Mouse (Mus musculus) lung, adult 2 months (tissue): Measurements from ENCODE around the gene Rnf145.

Experiments used
- CTCF ChIP-seq: fragments of 200-500 bp; IDR thresholded peaks from 2 replicates; pipeline ENCODE4 v1.5.1; 2011; ENCODE audit warnings: mild to moderate bottlenecking, low read length, control low read depth; ENCODE audit not compliant: insufficient read depth
- POLR2A ChIP-seq: fragments of 200-500 bp; IDR thresholded peaks from 2 replicates; pipeline ENCODE4 v1.6.1; 2011; ENCODE audit warnings: low read depth, mild to moderate bottlenecking, control low read depth, low read length, borderline replicate concordance; ENCODE audit errors: extremely low read depth

DNA sequence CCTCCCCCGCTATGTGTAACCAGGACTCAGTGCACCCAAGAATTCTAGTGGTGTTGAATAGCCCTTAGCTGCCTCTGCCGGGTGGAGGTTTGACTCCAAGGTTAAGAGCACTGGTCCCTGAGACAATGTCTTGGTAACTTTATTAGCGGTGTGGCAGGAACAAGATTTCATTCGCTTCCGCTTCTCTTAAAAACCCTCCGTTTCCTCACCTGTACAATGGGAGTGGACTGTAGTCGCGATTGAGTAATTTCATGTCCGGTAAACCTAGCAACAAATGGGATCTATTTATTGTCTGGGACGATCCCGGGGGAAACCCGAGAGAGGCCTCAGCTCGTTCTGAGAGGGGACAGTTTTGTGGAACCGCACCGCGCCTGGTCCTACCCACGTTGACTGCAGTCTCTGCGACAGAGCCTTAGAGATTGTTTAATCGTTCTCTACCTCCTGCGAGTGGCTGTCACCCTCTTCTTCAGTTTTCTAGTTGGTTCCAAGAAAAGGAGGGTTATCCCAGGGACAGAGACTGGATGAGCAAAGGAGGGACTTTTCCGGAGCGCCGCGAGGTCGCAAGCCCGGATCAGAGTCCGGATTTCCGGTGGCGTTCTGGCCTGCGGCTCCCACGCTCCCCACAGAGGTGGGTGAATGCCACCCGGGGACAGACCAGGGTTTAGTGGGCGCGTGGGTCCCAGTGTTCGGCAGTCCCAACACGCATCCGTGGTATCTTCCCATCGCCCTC is 94.1 kb downstream of the Rnf145 start:
- TF ChIP-seq CTCF = no peak
- TF ChIP-seq POLR2A = no peak
